Mouse (Mus musculus): ENCODE results near the gene Uox. TPM values are rescaled to one million over a fixed set of nuclear protein-coding genes. Genes with fewer than 3 reads are reported as not detected.
A peak's percentile ranks its signal among the peaks of the same experiment; 100 is the strongest.

The Uox gene
- polyA plus RNA-seq (2015; fragmentation: Nextera tagmentation; extraction: Ambion mirVana): 0.14 and 0.18 TPM in 2 replicates

GRCm38 (mm10) chr3:146570148-146570782 lies at the start of gene Uox:
TSS of gene Uox (plus strand) at chr3:146570426.
- 85% methylated on average over 10 of the region's 10 CpGs for WGBS

GRCm38 (mm10) chr3:146520798-146521651 lies 49.2 kb upstream of the Uox start, which contains the start of gene Rpf1:
TSS of gene Rpf1 (minus strand) at chr3:146521429.
- WGBS: under 1% methylated on average over 56 of the region's 82 CpGs
- Histone ChIP-seq H3K27me3 (no peaks in the 10 kb centered on the region), H3K9ac (peak within 1 kb of the TSS; percentile 87), H3K4me2 (peak within 1 kb of the TSS; percentile 70), H3K4me3 (peak within 1 kb of the TSS; percentile 75), H3K9me3 (no peaks in the 10 kb centered on the region), H3K4me1 (replicated peaks) (peaks cover 12% of the 10 kb centered on the region), H3K27ac (replicated peaks) (peak within 1 kb of the TSS; percentile 99), H3K36me3 (peaks cover 18% of the 10 kb centered on the region)
- peak; percentile 97 for ATAC-seq (ENCODE audit: low FRiP score, low read depth)

More at GRCm38 (mm10) chr3:146570148-146570782, at the start of gene Uox:
- Histone ChIP-seq H3K27me3 (no peaks in the 10 kb centered on the region), H3K4me3 (no peak within 1 kb of the TSS), H3K4me2 (no peak within 1 kb of the TSS), H3K9me3 (no peaks in the 10 kb centered on the region), H3K9ac (no peak within 1 kb of the TSS), H3K27ac (replicated peaks) (no peak within 1 kb of the TSS), H3K36me3 (no peaks in the 10 kb centered on the region), H3K4me1 (replicated peaks) (no peaks in the 10 kb centered on the region)
- ATAC-seq (ENCODE audit: low FRiP score, low read depth): no peak

GRCm38 (mm10) chr3:146521652-146522020 lies 48.6 kb upstream of the Uox start:
- peaks cover 12% of the 10 kb centered on the region for H3K4me1 ChIP-seq (replicated peaks)
- H3K9ac ChIP-seq: peak overlapping the region; percentile 16; the same call in 1 of the 2 replicates
- peak overlapping the region; percentile 75 for H3K4me3 ChIP-seq
- no peaks in the 10 kb centered on the region for H3K27me3 ChIP-seq
- WGBS: 13% methylated on average over 8 of the region's 8 CpGs
- peaks cover 18% of the 10 kb centered on the region for H3K36me3 ChIP-seq
- no peaks in the 10 kb centered on the region for H3K9me3 ChIP-seq
- H3K4me2 ChIP-seq: peak overlapping the region; percentile 70
- H3K27ac ChIP-seq (replicated peaks): peak overlapping the region; percentile 99
- peak; percentile 2; the same call in 1 of the 2 replicates for ATAC-seq (ENCODE audit: low FRiP score, low read depth)

- Histone ChIP-seq H3K4me3 (no peak overlapping the region), H3K27me3 (no peaks in the 10 kb centered on the region), H3K27ac (replicated peaks) (no peak overlapping the region), H3K4me1 (replicated peaks) (no peaks in the 10 kb centered on the region), H3K9ac (no peak overlapping the region), H3K36me3 (no peaks in the 10 kb centered on the region), H3K9me3 (no peaks in the 10 kb centered on the region), H3K4me2 (no peak overlapping the region)
- ATAC-seq (ENCODE audit: low FRiP score, low read depth): no peak
- WGBS: 44% methylated on average over 2 of the region's 2 CpGs
These were observed 41.9 kb upstream of the Uox start for GRCm38 (mm10) chr3:146528335-146528734.

- Histone ChIP-seq H3K9me3 (no peaks in the 10 kb centered on the region), H3K36me3 (no peaks in the 10 kb centered on the region), H3K4me2 (no peak overlapping the region), H3K27me3 (no peaks in the 10 kb centered on the region), H3K4me3 (no peak overlapping the region), H3K9ac (no peak overlapping the region), H3K27ac (replicated peaks) (no peak overlapping the region), H3K4me1 (replicated peaks) (no peaks in the 10 kb centered on the region)
- no peak for ATAC-seq (ENCODE audit: low FRiP score, low read depth)
- 58% methylated on average over 6 of the region's 6 CpGs for WGBS
These were observed 35.2 kb upstream of the Uox start for GRCm38 (mm10) chr3:146534986-146535385.

GRCm38 (mm10) chr3:146540521-146541273 lies 29.5 kb upstream of the Uox start:
- no peak overlapping the region for H3K9ac ChIP-seq
- no peak overlapping the region for H3K27ac ChIP-seq (replicated peaks)
- ATAC-seq (ENCODE audit: low FRiP score, low read depth): no peak
- no peaks in the 10 kb centered on the region for H3K27me3 ChIP-seq
- no peaks in the 10 kb centered on the region for H3K4me1 ChIP-seq (replicated peaks)
- WGBS: 85% methylated on average over 4 of the region's 4 CpGs
- no peak overlapping the region for H3K4me3 ChIP-seq
- no peaks in the 10 kb centered on the region for H3K36me3 ChIP-seq
- no peaks in the 10 kb centered on the region for H3K9me3 ChIP-seq
- H3K4me2 ChIP-seq: no peak overlapping the region

- Histone ChIP-seq H3K9ac (no peak overlapping the region), H3K4me3 (no peak overlapping the region), H3K4me2 (no peak overlapping the region), H3K4me1 (replicated peaks) (no peaks in the 10 kb centered on the region), H3K9me3 (no peaks in the 10 kb centered on the region), H3K27ac (replicated peaks) (no peak overlapping the region), H3K27me3 (no peaks in the 10 kb centered on the region), H3K36me3 (no peaks in the 10 kb centered on the region)
- 26% methylated on average over 1 of the region's 1 CpGs for WGBS
- ATAC-seq (ENCODE audit: low FRiP score, low read depth): no peak
These were observed 26.6 kb upstream of the Uox start for GRCm38 (mm10) chr3:146543632-146544031.

- H3K27ac ChIP-seq (replicated peaks): no peak overlapping the region
- no peak for ATAC-seq (ENCODE audit: low FRiP score, low read depth)
- no peak overlapping the region for H3K4me2 ChIP-seq
- H3K4me1 ChIP-seq (replicated peaks): no peaks in the 10 kb centered on the region
- H3K4me3 ChIP-seq: no peak overlapping the region
- no peaks in the 10 kb centered on the region for H3K9me3 ChIP-seq
- no peak overlapping the region for H3K9ac ChIP-seq
- H3K36me3 ChIP-seq: no peaks in the 10 kb centered on the region
- WGBS: 78% methylated on average over 7 of the region's 7 CpGs
- no peaks in the 10 kb centered on the region for H3K27me3 ChIP-seq
These were observed 15.4 kb upstream of the Uox start for GRCm38 (mm10) chr3:146554816-146555215.

- WGBS: 89% methylated on average over 1 of the region's 1 CpGs
- no peaks in the 10 kb centered on the region for H3K36me3 ChIP-seq
- ATAC-seq (ENCODE audit: low FRiP score, low read depth): no peak
These were observed 13.7 kb upstream of the Uox start for GRCm38 (mm10) chr3:146556567-146556966.

GRCm38 (mm10) chr3:146557507-146557906 lies 12.7 kb upstream of the Uox start:
- Histone ChIP-seq H3K4me2 (no peak overlapping the region), H3K36me3 (no peaks in the 10 kb centered on the region), H3K4me1 (replicated peaks) (no peaks in the 10 kb centered on the region), H3K4me3 (no peak overlapping the region), H3K9ac (no peak overlapping the region), H3K27ac (replicated peaks) (no peak overlapping the region), H3K27me3 (no peaks in the 10 kb centered on the region), H3K9me3 (no peaks in the 10 kb centered on the region)
- 89% methylated on average over 6 of the region's 6 CpGs for WGBS
- ATAC-seq (ENCODE audit: low FRiP score, low read depth): no peak

More at GRCm38 (mm10) chr3:146556567-146556966, 13.7 kb upstream of the Uox start:
- Histone ChIP-seq H3K4me1 (replicated peaks) (no peaks in the 10 kb centered on the region), H3K4me3 (no peak overlapping the region), H3K27me3 (no peaks in the 10 kb centered on the region), H3K4me2 (no peak overlapping the region), H3K9ac (no peak overlapping the region), H3K9me3 (no peaks in the 10 kb centered on the region), H3K27ac (replicated peaks) (no peak overlapping the region)

- H3K4me1 ChIP-seq (replicated peaks): peaks cover 5% of the 10 kb centered on the region
- H3K27me3 ChIP-seq: no peaks in the 10 kb centered on the region
- no peak overlapping the region for H3K4me3 ChIP-seq
- 90% methylated on average over 7 of the region's 7 CpGs for WGBS
- H3K4me2 ChIP-seq: no peak overlapping the region
- no peaks in the 10 kb centered on the region for H3K36me3 ChIP-seq
- H3K27ac ChIP-seq (replicated peaks): no peak overlapping the region
- ATAC-seq (ENCODE audit: low FRiP score, low read depth): no peak
- no peaks in the 10 kb centered on the region for H3K9me3 ChIP-seq
- H3K9ac ChIP-seq: no peak overlapping the region
These were observed 7.3 kb upstream of the Uox start for GRCm38 (mm10) chr3:146562936-146563335.

Data from hindbrain, embryonic 15.5 days (tissue).